Mouse (Mus musculus): ENCODE measurements around the gene Rap2a.

Rap2a gene

DNA sequence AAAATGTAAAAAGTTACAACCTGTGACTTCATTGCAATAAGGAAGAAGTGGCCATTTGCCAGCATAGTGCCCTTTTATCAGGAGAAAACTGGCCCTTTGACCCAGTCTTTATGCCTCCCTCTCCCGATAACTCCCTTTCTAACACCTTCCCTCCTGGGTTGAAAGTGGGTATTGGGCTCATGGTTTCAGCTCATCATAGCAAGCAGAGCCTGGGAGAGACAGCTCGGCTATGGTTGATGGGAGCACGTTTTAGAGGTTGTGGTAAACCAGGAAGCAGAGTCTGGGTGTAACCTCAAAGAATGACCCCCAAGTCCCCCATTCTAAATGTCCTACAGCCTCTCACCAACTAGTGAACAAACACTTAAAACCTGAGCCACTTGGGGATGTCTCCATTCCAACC is 64.7 kb downstream of the Rap2a start:
- no peak for DNase-seq (ENCODE audit: low spot score)

DNA sequence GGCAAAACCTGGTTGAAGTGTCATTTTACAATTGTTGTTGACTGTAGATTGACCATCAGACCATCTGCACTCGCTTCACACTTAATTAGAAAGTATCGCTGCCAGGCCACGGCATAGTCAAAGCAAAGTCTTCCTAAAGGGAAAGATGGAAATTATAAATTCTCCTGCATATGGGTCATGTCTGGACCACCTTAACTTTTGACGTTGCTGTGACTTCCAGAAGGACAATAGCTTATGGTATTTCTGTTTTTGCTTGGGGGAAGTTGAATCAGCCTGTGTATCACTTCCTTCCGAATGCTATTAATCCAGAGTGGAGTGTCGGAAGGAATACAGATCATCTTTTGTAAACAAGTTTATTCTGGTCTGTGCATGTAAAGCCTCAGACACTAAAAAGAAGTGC is 65.6 kb downstream of the Rap2a start:
- no peak for DNase-seq (ENCODE audit: low spot score)

DNA sequence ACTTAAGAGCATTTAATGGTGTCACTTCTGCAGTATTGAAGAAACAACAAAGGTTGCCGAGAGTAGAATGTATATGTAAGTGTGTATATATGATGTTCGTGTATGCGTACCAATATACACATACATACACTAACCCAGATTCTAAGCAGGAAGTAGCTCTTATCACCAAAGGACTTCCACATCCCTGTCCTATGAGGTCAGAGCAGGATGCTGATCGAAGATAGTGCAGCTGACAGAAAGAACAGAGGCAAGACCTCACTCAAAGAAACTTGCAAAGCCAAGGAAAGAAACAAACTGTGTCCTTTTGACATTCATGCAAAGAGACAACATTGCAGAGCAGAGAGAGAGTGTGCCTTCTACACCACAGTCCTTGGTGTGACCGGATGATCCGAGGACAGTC is 66.3 kb downstream of the Rap2a start:
- no peak for DNase-seq (ENCODE audit: low spot score)

DNA sequence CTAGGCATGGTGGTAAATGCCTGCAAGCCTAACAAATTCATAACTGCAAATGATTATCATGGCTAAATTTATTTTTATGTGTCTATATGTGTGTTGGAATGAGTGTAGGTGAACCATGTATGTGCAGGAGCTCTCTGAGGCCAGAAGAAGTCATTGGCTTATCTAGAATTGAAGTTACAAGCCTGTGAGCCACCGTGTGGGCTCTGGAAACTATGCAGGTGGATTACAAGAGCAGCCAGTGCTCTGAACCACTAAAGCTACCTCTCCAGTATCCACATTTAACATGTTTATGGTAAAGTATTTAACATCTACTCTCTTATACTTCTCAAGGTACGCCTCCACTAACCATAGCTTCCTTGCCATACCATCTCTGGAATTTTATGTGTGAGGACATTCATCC is 66.7 kb downstream of the Rap2a start:
- DNase-seq (ENCODE audit: low spot score): no peak

Data from layer of hippocampus, adult 9-10 months (tissue).